Mouse (Mus musculus): Measurements from ENCODE around the gene Sos2.

Sos2 gene

GRCm38 (mm10) chr12:69681566-69682061 lies at the start of gene Sos2:
TSS of gene Sos2 (minus strand) at chr12:69681852.
- peak in 1 of 2 experiments; percentile 72 for DNase-seq

DNA sequence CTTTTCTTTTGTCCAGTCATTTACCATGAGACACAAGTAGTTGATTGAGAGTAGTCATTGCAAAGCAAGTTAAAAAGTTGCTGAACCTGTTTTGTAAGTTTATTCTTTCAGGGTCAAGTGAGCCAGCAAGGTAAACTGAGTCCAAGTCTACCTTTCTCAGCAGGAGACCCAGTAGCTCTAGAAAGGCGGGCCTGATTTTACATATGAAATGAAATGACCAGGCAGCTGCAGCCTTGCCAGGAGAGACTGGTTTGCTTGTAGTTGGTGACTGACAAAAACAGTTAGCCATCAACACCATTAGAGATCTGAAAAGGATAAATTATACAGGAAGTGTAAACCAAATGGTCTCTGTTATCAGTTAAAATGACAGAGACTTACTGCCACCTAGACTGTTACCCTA lies 48.7 kb upstream of the Sos2 start:
- no peak for DNase-seq

DNA sequence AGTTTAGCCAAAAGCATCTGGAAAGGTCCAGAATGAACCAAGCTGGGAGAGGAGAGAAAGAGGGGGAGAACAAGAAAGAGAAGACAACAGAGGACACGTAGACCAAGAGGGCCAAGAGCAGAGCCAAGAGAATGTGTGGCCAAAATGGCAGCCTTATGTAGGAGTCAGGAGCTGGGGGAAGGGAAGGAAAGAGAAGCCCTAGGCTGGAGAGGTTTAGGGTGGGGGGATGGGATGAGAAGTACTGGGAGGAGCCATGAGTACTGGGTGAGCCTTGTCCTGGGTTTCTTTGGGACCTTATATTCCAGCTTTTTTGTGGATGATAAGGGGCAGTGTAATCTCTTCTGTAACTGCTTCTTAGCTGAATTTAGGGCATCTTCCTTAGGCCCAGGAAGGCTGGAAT lies 47.6 kb upstream of the Sos2 start:
- no peak for DNase-seq

DNA sequence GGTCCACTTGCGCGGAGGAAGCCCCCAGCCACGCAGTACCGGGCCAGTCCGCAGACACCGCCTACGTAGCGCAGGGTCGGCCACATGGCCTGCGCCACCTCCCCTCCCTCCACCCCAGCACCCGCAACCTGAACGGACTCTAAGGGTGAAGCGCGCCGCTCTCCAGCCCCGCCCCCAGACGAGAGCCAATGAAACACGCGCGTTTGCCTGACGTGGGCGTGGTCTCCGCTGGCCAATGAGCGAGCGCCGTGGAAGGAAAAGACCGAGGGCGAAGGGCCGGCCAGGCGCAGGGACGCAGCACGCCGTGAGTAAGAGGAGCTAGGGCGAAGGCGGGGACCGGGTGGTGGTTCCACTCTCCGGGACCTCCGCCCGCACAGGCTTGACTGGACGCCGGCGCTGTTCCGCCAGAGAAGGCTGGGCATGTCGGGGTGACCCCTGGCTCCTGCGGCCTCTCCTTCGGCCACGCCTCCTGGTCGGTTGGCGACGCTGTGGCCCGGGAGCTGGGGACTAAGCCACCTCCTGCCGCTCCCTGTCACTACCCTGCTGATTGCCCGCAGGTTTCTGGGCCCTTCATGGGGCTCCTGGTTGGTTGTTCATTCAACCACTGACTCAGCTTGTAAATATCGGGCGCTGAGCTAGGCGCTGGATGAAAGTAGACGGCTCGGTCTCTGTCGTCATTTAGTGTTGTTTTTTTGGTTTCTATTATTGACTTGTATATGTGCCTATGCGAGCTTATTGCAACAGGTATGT lies 43.2 kb upstream of the Sos2 start, which contains the start of the genes L2hgdh and Atp5s:
TSS of gene L2hgdh (minus strand) at position 163 of the 750 bp plus-strand sequence.
TSS of gene Atp5s (plus strand) at position 240 of the 750 bp plus-strand sequence.
- peak; percentile 97 to 98 for DNase-seq

- DNase-seq, result no peak
These were observed 42.5 kb upstream of the Sos2 start for GRCm38 (mm10) chr12:69724018-69724710.

DNA sequence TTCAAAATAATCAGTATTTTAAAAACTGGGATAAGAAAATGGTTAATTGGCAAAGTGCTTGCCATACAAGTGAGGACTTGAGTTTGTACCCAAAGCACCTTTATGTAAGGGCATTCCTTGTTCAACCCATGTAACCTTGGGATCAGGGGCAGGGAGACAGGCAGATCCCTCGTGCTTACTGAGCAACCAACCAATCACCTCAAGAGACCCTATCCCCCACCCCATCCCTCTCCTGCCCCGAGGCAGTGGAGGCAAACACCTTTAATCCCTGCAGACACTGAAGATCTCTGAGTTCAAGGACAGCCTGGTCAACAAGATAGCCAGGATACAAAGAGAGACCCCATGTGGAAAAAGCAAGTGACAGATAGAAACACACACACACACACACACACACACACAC lies 41.7 kb upstream of the Sos2 start:
- no peak for DNase-seq

- DNase-seq, result no peak
These were observed 41.2 kb upstream of the Sos2 start for GRCm38 (mm10) chr12:69722857-69723256.

GRCm38 (mm10) chr12:69713628-69714027 lies 32.0 kb upstream of the Sos2 start:
- no peak for DNase-seq

- no peak for DNase-seq
These were observed 23.3 kb upstream of the Sos2 start for GRCm38 (mm10) chr12:69704799-69705458.

GRCm38 (mm10) chr12:69698352-69698751 lies 16.7 kb upstream of the Sos2 start:
- DNase-seq, result no peak

GRCm38 (mm10) chr12:69696746-69697145 lies 15.1 kb upstream of the Sos2 start:
- peak; percentile 72 for DNase-seq

- DNase-seq, result no peak
These were observed 11.8 kb upstream of the Sos2 start for GRCm38 (mm10) chr12:69693471-69693870.

DNA sequence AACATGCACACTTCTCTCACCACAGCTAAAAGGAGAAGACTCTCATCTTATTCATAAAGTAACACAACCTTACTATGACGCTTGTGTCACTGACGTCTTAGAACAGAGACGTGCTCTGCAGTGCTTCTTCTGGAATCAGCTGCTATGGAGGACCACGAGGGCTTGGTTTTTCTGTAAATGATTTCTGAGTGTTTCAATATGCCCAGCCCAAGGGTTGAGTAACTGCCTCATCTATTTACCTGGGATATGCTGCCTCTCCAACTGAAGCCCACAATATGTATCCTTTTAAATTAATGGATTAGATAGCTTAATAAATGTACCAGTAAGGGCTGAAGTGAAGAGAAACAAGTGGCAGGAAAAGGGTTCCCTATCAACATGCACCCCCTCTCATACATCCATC lies 9.1 kb upstream of the Sos2 start:
- no peak for DNase-seq

- DNase-seq, result no peak
These were observed 7.4 kb upstream of the Sos2 start for GRCm38 (mm10) chr12:69689094-69689493.

- DNase-seq, result peak in 1 of 2 experiments; percentile 8
These were observed 6.7 kb upstream of the Sos2 start for GRCm38 (mm10) chr12:69688368-69688767.

DNA sequence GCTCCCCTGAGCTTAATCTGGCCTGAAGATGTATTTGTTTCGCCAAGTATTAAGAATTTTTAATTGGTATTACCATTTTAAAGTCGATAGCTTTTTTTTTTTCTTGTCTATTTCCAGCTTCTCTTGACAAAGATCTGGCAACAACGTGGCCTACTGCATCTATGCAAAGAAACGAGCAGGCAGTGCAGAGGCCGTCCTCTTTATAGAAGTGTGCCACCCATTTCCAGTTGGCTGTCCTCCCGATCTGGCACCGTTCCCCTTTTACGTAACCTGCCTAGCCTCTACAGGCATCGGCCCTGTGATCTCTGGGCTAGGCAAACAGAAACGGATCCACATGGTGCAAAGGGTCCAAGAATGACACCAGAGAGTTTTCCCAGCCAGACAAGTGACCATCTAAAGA lies 1.9 kb upstream of the Sos2 start:
- peak; percentile 93 to 95 for DNase-seq

DNA sequence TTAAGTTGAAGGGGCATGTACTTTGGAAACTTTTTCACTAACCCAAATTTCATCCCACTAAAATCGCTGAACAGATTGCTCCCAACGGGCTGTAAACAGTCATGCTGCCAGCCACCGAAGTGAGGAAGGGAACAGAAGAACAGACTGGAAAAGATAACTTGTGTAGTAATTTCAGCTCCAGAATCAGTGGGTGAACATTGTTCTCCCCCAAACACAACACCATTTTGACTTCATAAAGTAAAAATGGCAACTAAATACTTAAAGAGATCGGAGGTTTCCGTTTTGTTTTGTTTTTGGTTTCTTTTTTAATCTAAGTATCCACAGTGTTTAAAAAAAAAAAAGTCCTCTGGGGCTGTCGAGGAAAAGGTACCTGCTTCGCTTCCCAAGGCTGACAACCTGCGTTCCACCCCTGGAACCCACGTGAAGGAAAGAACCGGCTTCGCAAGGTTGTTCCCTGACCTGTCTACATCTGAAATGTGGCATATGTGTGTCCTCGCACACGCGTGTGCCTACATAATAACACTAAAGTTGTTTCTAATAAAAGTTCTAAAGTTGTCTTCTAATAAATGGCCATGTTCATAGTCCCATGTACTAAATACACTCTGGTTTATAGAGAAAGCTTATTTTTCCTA lies 1.3 kb upstream of the Sos2 start:
- peak; percentile 11 to 31 for DNase-seq

GRCm38 (mm10) chr12:69682065-69682787 lies 574 bp upstream of the Sos2 start:
- peak; percentile 88 to 89 for DNase-seq

GRCm38 (mm10) chr12:69680635-69681565 lies 752 bp downstream of the Sos2 start:
- peak; percentile 37 to 55 for DNase-seq

- peak; percentile 48 to 50 for DNase-seq
These were observed 5.5 kb downstream of the Sos2 start for GRCm38 (mm10) chr12:69676157-69676556.
